19 mouse cellular contexts compared by ENCODE assay signal in the genomic region with DNA sequence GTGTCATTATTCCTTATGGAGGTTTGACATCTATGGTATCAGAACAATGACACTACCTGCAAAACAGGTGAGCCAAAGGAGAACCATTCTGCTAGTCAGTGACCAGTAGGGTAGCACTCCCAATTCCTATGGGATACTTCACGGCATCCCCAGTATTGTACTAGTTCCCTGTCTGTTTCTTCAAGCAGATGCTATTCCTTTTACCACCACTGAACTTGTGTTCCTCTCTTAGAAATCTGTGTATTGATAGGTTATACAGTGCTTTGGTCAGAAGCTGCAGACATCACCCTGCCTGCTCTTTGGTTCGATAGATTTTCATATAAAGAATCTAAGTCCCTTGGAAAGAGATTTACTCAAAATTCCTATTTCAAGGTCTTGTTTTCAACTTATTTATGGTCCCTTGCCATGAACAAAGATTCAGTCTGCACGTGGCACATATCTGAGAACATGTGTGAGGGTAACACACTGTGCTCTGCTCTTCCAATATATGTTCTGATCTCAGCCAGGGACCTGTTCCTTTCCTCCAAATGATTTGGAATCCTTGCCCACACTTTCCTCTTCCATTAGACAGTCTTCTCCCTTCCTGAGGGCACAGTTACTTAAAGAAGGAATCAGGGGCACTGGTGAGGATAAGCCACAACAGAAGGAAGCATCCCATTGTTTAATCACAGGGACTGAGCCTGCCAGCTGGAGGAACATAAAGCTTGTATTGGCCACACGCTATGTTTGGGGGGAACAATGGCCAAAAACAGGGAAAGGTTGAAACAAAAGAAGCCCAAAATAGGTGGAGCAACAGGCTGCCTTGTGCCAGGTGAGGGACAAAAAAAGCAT.
DNase-seq lines count a peak whose midpoint lies in the region; ATAC-seq and TF ChIP-seq lines count a peak whose summit lies in the region.
"Had no signal": no experiment of that assay in that cellular context is flagged by ENCODE, and none has a peak within 500 bp of the region (broad histone marks: within the 10 kb centered on the region; RNA-seq: fewer than 3 reads in every experiment).

No protein-coding gene starts in this region.

- H3K9me3 ChIP-seq in kidney, embryonic 16.5 days (ENCODE audit: low read length) = no peaks in the 10 kb centered on the region
- no peaks in the 10 kb centered on the region for H3K9me3 ChIP-seq in forebrain, embryonic 11.5 days (ENCODE audit: control insufficient read depth, low read length)
- H3K9me3 ChIP-seq in hindbrain, embryonic 13.5 days = no peaks in the 10 kb centered on the region
- no peaks in the 10 kb centered on the region for H3K9me3 ChIP-seq in midbrain, postnatal 0 days (ENCODE audit: low read length)
- H3K9me3 ChIP-seq: embryonic facial prominence, embryonic 15.5 days; heart, embryonic 10.5 days; stomach, embryonic 15.5 days had no signal

- H3K4me1 ChIP-seq in kidney, embryonic 16.5 days (ENCODE audit: insufficient read depth, low read length) = peaks cover 10% of the 10 kb centered on the region
- H3K4me1 ChIP-seq in forebrain, embryonic 11.5 days (replicated peaks; ENCODE audit: control insufficient read depth, insufficient read depth, low read length) = 0 out of 2 replicates have a peak, but pooled peaks cover 4% of the 10 kb centered on the region
- peaks cover 11% of the 10 kb centered on the region for H3K4me1 ChIP-seq in hindbrain, embryonic 13.5 days (replicated peaks)
- no peaks in the 10 kb centered on the region for H3K4me1 ChIP-seq in midbrain, postnatal 0 days (ENCODE audit: insufficient read depth, low read length)
- H3K4me1 ChIP-seq: embryonic facial prominence, embryonic 15.5 days; heart, embryonic 10.5 days; stomach, embryonic 15.5 days had no signal

- H3K27me3 ChIP-seq in kidney, embryonic 16.5 days (ENCODE audit: insufficient read depth, low read length) = no peaks in the 10 kb centered on the region
- no peaks in the 10 kb centered on the region for H3K27me3 ChIP-seq in forebrain, embryonic 11.5 days (ENCODE audit: control insufficient read depth, insufficient read depth, low read length)
- H3K27me3 ChIP-seq in hindbrain, embryonic 13.5 days = no peaks in the 10 kb centered on the region
- no peaks in the 10 kb centered on the region for H3K27me3 ChIP-seq in midbrain, postnatal 0 days (ENCODE audit: insufficient read depth, low read length)
- H3K27me3 ChIP-seq: embryonic facial prominence, embryonic 15.5 days; stomach, embryonic 15.5 days had no signal

- peak; percentile 20; the same call in 1 of the 2 replicates for ATAC-seq in kidney, embryonic 16.5 days (ENCODE audit: low FRiP score, low TSS enrichment)
- ATAC-seq in forebrain, embryonic 11.5 days (replicated peaks; ENCODE audit: low FRiP score) = peak; percentile 42
- ATAC-seq in hindbrain, embryonic 13.5 days (ENCODE audit: low FRiP score) = peak; percentile 75
- ATAC-seq in midbrain, postnatal 0 days (ENCODE audit: low FRiP score) = peak; percentile 34; the same call in 1 of the 2 replicates
- no peak for ATAC-seq in erythroid progenitor cell, adult 5-6 weeks (replicated peaks; ENCODE audit: low FRiP score, poor library complexity, severe bottlenecking)
- ATAC-seq: CD4-positive, CD25-positive, alpha-beta regulatory T cell, adult 4 months had no signal

- H3K4me3 ChIP-seq in kidney, embryonic 16.5 days (ENCODE audit: low read length) = no peak overlapping the region
- no peak overlapping the region for H3K4me3 ChIP-seq in forebrain, embryonic 11.5 days (ENCODE audit: low read depth, low read length)
- H3K4me3 ChIP-seq in hindbrain, embryonic 13.5 days = no peak overlapping the region
- H3K4me3 ChIP-seq in midbrain, postnatal 0 days (ENCODE audit: low read depth, low read length) = no peak overlapping the region
- H3K4me3 ChIP-seq: embryonic facial prominence, embryonic 15.5 days; heart, embryonic 10.5 days; myocyte; stomach, embryonic 15.5 days had no signal

- 59% methylated on average over 4 of the region's 4 CpGs for WGBS in kidney, embryonic 16.5 days
- 41% methylated on average over 4 of the region's 4 CpGs for WGBS in forebrain, embryonic 11.5 days
- WGBS in hindbrain, embryonic 13.5 days = 55% methylated on average over 4 of the region's 4 CpGs
- WGBS in midbrain, postnatal 0 days = 46% methylated on average over 4 of the region's 4 CpGs

- H3K4me2 ChIP-seq in kidney, embryonic 16.5 days (replicated peaks; ENCODE audit: low read depth, low read length) = no peak overlapping the region
- H3K4me2 ChIP-seq in forebrain, embryonic 11.5 days (ENCODE audit: low read depth, low read length, severe bottlenecking) = no peak overlapping the region
- peak overlapping the region; percentile 19; the same call in 1 of the 2 replicates for H3K4me2 ChIP-seq in hindbrain, embryonic 13.5 days
- H3K4me2 ChIP-seq in midbrain, postnatal 0 days (ENCODE audit: low read depth, low read length, poor library complexity, severe bottlenecking) = no peak overlapping the region
- H3K4me2 ChIP-seq: embryonic facial prominence, embryonic 15.5 days; stomach, embryonic 15.5 days had no signal

- H3K9ac ChIP-seq in kidney, embryonic 16.5 days (replicated peaks; ENCODE audit: low read length) = no peak overlapping the region
- no peak overlapping the region for H3K9ac ChIP-seq in forebrain, embryonic 11.5 days (ENCODE audit: low read length)
- no peak overlapping the region for H3K9ac ChIP-seq in hindbrain, embryonic 13.5 days
- no peak overlapping the region for H3K9ac ChIP-seq in midbrain, postnatal 0 days (replicated peaks; ENCODE audit: low read length, poor library complexity, severe bottlenecking)
- H3K9ac ChIP-seq: embryonic facial prominence, embryonic 15.5 days; liver, embryonic 14.5 days; stomach, embryonic 15.5 days had no signal

- DNase-seq in kidney, adult 9 months = no peak
- no peak for DNase-seq in forebrain, embryonic 11.5 days (ENCODE audit: low spot score)
- peak; percentile 59 for DNase-seq in midbrain, postnatal 0 days (ENCODE audit: low spot score)
- DNase-seq in B cell, adult 2 months = no peak
- DNase-seq in ovary, postnatal 14 days (ENCODE audit: low spot score) = no peak
- DNase-seq: adrenal gland, adult 8-10 months; cerebellum, adult 11 months; lung, postnatal 36 days; right cerebral cortex, postnatal 14 days; thymus, postnatal 4 days had no signal

- H3K36me3 ChIP-seq in kidney, embryonic 16.5 days (ENCODE audit: insufficient read depth, low read length) = no peaks in the 10 kb centered on the region
- no peaks in the 10 kb centered on the region for H3K36me3 ChIP-seq in forebrain, embryonic 11.5 days (ENCODE audit: control insufficient read depth, insufficient read depth, low read length)
- no peaks in the 10 kb centered on the region for H3K36me3 ChIP-seq in hindbrain, embryonic 13.5 days
- no peaks in the 10 kb centered on the region for H3K36me3 ChIP-seq in midbrain, postnatal 0 days (ENCODE audit: insufficient read depth, low read length)
- H3K36me3 ChIP-seq: embryonic facial prominence, embryonic 15.5 days; heart, embryonic 10.5 days; stomach, embryonic 15.5 days had no signal

- peak overlapping the region; percentile 59; the same call in 1 of the 2 replicates for H3K27ac ChIP-seq in kidney, embryonic 16.5 days (ENCODE audit: low read length)
- no peak overlapping the region for H3K27ac ChIP-seq in forebrain, embryonic 11.5 days (ENCODE audit: low read depth, low read length)
- H3K27ac ChIP-seq in hindbrain, embryonic 13.5 days = peak overlapping the region; percentile 69
- H3K27ac ChIP-seq in midbrain, postnatal 0 days (ENCODE audit: low read depth, low read length) = peak overlapping the region; percentile 9; the same call in 1 of the 2 replicates
- H3K27ac ChIP-seq: embryonic facial prominence, embryonic 15.5 days; heart, embryonic 10.5 days; liver, embryonic 14.5 days; stomach, embryonic 15.5 days had no signal

- TF ChIP-seq CTCF in midbrain, postnatal 0 days (IDR thresholded peaks at IDR 0.05) = peak; percentile 17; the same call in 1 of the 2 replicates
